Mouse (Mus musculus): Measurements from ENCODE around the gene Stk40. TPM values are rescaled to one million over a fixed set of nuclear protein-coding genes. Genes with fewer than 3 reads are reported as not detected.

The Stk40 gene
- total RNA-seq, 2 experiments from 2014 or later, result 52.4 to 63.1 TPM

Other genes starting within 250 kb of the Stk40 start
- 1 to 10 TPM; 1.1 to 2.2 TPM for gene Csf3r, start 79.4 kb upstream of the Stk40 start, total RNA-seq (2021)
- gene Mrps15, start 57.0 kb upstream of the Stk40 start, total RNA-seq (2021), result 10 to 100 TPM; 76.6 to 90.3 TPM
- 10 to 100 TPM in 1 of 2 experiments, 1 to 10 TPM in 1; 9.7 to 15.2 TPM for gene Oscp1, start 45.4 kb upstream of the Stk40 start, total RNA-seq (2021)
- gene Lsm10, start 7.3 kb upstream of the Stk40 start, total RNA-seq (2021), result 10 to 100 TPM; 21.8 to 40.1 TPM
- gene Eva1b, start 43.8 kb downstream of the Stk40 start, total RNA-seq (2021), result 10 to 100 TPM; 24.1 to 29.0 TPM
- 1 to 10 TPM; 2.9 to 3.8 TPM for gene Sh3d21, start 59.5 kb downstream of the Stk40 start, total RNA-seq (2021)
- 100 to 1,000 TPM; 186 to 192 TPM for gene Thrap3, start 98.8 kb downstream of the Stk40 start, total RNA-seq (2021)
- 10 to 100 TPM; 47.7 to 84.9 TPM for gene Map7d1, start 152.4 kb downstream of the Stk40 start, total RNA-seq (2021)
- gene Trappc3, start 158.4 kb downstream of the Stk40 start, total RNA-seq (2021), result 10 to 100 TPM; 88.7 to 96.5 TPM
- gene Col8a2, start 182.8 kb downstream of the Stk40 start, total RNA-seq (2021), result 1 to 10 TPM; 3.0 to 3.2 TPM
- 10 to 100 TPM; 31.2 to 34.2 TPM for gene Adprhl2, start 217.7 kb downstream of the Stk40 start, total RNA-seq (2021)
- gene Tekt2, start 221.7 kb downstream of the Stk40 start, total RNA-seq (2021), result 1 to 10 TPM; 1.4 TPM